Mouse (Mus musculus) limb, embryonic 11.5 days (tissue): Measurements from ENCODE around the gene Zp3r. TPM values are rescaled to one million over a fixed set of nuclear protein-coding genes. Genes with fewer than 3 reads are reported as not detected.
A peak's percentile ranks its signal among the peaks of the same experiment; 100 is the strongest.

Source experiments
- ATAC-seq: fragments of 200-750 bp; cut with Nextera tagmentation; 2 replicates; pipeline ENCODE4 v1.8.0; 2017; ENCODE audit warnings: low read depth; ENCODE audit not compliant: insufficient number of reproducible peaks, low FRiP score, low TSS enrichment
- DNase-seq: peaks from one replicate; pipeline ENCODE4 v3.0.0-alpha.2; 2015; ENCODE audit warnings: low spot score
- H3K27ac ChIP-seq: fragments of 300-500 bp; sonication (generic); replicated peaks from 2 replicates; pipeline ENCODE4 v1.5.1; 2014; ENCODE audit warnings: low read depth, mild to moderate bottlenecking, low read length
- H3K27me3 ChIP-seq: fragments of 300-500 bp; sonication (generic); 2 replicates; pipeline ENCODE4 v1.6.1; 2014; ENCODE audit warnings: mild to moderate bottlenecking, low read length, mixed read lengths; ENCODE audit not compliant: control insufficient read depth, insufficient read depth
- H3K36me3 ChIP-seq: fragments of 300-500 bp; sonication (generic); 2 replicates; pipeline ENCODE4 v1.6.1; 2014; ENCODE audit warnings: mild to moderate bottlenecking, low read length, moderate library complexity, mixed read lengths; ENCODE audit not compliant: control insufficient read depth, insufficient read depth
- H3K4me1 ChIP-seq: fragments of 300-500 bp; sonication (generic); 2 replicates; pipeline ENCODE4 v1.6.1; 2014; ENCODE audit warnings: low read length, mixed read lengths; ENCODE audit not compliant: control insufficient read depth, insufficient read depth
- H3K4me2 ChIP-seq: fragments of 300-500 bp; sonication (generic); 2 replicates; pipeline ENCODE4 v1.6.1; 2014; ENCODE audit warnings: low read depth, mild to moderate bottlenecking, moderate library complexity; ENCODE audit not compliant: severe bottlenecking
- H3K4me3 ChIP-seq: fragments of 300-500 bp; sonication (generic); 2 replicates; pipeline ENCODE4 v1.5.1; 2014; ENCODE audit warnings: low read depth, low read length
- H3K9ac ChIP-seq: fragments of 300-500 bp; sonication (generic); 2 replicates; pipeline ENCODE4 v1.6.1; 2014; ENCODE audit warnings: mild to moderate bottlenecking, low read length
- H3K9me3 ChIP-seq: fragments of 300-500 bp; sonication (generic); 2 replicates; pipeline ENCODE4 v1.6.1; 2016; ENCODE audit warnings: low read length; ENCODE audit not compliant: control insufficient read depth
- WGBS: fragments of 180-500 bp; shearing (Covaris S2); extraction: QIAGEN DNeasy Blood & Tissue Kit; methylation state at CpG from one replicate; pipeline ENCODE4 v1.1.7; 2014; 5-methylcytosine and 5-hydroxymethylcytosine counted together
- polyA plus RNA-seq: library from polyadenylated mRNA; unstranded; fragments of >200 nt; fragmentation: Nextera tagmentation; extraction: Ambion mirVana; gene quantifications from 2 replicates; pipeline ENCODE4 v1.2.1, GENCODE M21; 2014

The Zp3r gene
- polyA plus RNA-seq, 1 experiment from 2014 or later = not detected

- 26% methylated on average over 25 of the region's 25 CpGs for WGBS
- Histone ChIP-seq H3K27me3 (no peaks in the 10 kb centered on the region), H3K4me3 (no peak overlapping the region), H3K9me3 (no peaks in the 10 kb centered on the region), H3K4me1 (no peaks in the 10 kb centered on the region), H3K4me2 (peak overlapping the region; percentile 33; the same call in 1 of the 2 replicates), H3K36me3 (no peaks in the 10 kb centered on the region), H3K9ac (peak overlapping the region; percentile 49), H3K27ac (no peak overlapping the region)
- ATAC-seq (no peak; the same call in 1 of the 2 replicates), DNase-seq (peak; percentile 80)
Measured at GRCm38 (mm10) chr1:130547674-130548429, 81.6 kb downstream of the Zp3r start.

Other genes starting within 250 kb of the Zp3r start
- not detected in 2 replicates for gene Cd55b, start 206.6 kb downstream of the Zp3r start, polyA plus RNA-seq
- 1.4 and 1.6 TPM in 2 replicates for gene Cd55, start 166.9 kb downstream of the Zp3r start, polyA plus RNA-seq
- gene C4bp, start 32.0 kb upstream of the Zp3r start, polyA plus RNA-seq = not detected in 2 replicates
- not detected in 2 replicates for gene Gm29427, start 86.2 kb upstream of the Zp3r start, polyA plus RNA-seq
- 5.9 and 7.2 TPM in 2 replicates for gene Yod1, start 87.7 kb upstream of the Zp3r start, polyA plus RNA-seq
- gene Pfkfb2, start 99.6 kb upstream of the Zp3r start, polyA plus RNA-seq = 4.5 and 5.8 TPM in 2 replicates
- 0.34 and 0.59 TPM in 2 replicates for gene AA986860, start 102.4 kb upstream of the Zp3r start, polyA plus RNA-seq
- not detected in 2 replicates for gene Fcamr, start 171.3 kb upstream of the Zp3r start, polyA plus RNA-seq
- gene Pigr, start 197.1 kb upstream of the Zp3r start, polyA plus RNA-seq = not detected in 2 replicates
- gene Fcmr, start 236.0 kb upstream of the Zp3r start, polyA plus RNA-seq = 0.45 TPM in 1 of 2 replicates, not detected in the other